Mouse (Mus musculus) kidney, adult 9 months (tissue): ENCODE results near the gene Zfp710.
A peak's percentile ranks its signal among the peaks of the same experiment; 100 is the strongest.

ENCODE experiments used
- DNase-seq: peaks from one replicate; pipeline ENCODE4 v3.0.0; 2022

Gene Zfp710

DNA sequence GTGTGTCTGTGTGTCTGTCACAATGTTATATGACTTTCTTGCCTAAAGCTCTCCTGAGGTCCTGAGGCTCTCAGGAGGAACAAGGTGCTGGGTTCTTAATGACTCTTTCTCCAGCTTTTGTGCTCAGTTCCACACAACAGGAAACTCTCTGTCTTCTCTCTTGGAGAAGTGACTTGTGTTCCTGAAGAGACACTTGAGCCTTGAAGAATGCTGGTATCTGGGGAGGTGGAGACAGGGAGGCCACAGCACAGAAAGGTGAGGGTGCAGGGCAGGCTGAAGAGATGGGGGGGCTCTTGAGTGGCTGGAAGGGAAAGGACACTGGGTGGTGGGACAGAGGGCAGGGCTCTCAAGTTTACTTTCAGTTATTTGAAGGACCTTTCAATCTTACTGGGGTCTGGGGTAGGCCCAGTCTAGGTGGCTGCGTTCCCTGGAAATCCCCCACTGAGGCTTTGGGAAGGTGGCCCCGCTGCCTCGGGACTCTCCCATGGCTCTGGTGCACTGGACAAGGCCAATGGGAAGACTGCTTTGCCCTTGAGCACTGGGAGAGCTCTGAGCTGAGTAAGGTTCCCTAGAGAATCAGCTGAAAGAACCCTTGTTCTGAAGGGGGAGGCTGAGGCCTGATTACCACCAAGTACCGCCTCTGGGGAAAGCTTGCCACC, 33.9 kb downstream of the Zfp710 start:
- DNase-seq = no peak

DNA sequence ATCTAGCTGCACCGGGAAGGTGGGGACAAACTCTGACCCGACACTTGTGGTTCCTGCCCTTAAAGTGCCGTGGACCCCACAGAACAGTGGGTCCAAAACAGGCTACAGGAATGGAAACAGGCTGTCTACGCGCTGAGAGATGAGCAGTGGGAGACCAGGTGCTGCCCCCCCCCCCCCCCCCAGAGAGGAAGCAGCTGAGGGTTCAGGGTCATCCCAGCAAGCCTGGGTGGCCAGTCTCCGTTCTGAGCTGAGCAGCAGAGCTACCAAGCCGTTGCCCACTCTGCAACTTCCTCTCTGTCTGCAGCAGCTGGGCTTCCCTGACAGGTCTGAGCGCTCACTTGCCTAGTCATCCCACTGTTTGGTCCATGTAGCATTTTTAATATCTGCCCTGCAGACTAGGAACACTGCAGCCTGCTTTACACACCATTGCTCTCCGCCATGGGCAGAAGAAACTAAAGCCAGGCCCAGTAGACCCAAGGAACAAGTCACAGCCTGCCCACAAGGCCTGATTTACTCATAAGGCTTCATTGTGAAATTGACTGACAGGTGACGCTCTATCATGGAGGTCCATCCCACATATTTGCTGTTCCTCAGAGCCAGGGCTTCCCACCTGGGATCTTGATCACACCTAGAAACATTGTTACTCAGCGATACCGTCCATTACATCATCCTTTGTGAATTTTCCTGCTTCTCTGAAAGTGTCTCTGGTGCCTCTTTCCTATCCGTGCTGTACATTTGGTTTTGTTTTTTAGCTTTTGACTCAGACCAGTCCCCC, 34.6 kb downstream of the Zfp710 start:
- DNase-seq = no peak

DNA sequence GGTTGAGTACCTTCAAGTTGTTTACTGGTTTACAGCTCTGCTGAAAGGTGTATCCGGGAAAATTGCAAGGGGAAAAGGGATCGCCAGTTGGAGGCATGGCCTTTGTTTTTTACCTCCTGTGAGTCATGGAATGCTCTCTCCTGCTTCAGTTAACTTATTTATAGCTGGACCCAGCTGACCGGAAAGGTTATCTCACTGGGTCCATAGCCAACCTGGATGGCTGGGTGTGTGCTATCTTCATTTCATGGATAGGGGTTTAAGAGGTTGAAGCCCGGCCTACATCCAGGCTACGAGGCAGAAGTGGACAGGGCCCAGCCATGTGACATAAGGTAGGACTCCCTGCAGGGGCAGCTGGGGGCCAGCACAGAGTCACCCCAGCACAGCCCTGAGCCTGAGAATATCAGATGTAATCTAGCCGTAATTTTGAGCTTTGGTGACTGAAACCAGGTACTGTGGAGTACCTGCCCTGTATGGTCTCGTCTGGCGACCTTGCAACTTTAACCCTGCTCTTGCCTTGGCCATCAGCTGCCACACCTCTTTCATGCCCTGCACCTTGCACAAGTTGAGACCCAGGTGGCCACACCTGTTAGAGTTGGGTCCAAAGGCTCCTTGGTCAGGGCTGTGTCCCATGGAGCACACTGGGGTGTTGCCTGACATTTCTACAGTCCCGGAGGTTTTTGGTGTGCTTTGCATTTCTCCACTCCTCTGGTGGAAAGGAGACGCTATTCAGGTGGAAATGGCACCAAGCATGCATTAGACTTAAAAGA, 35.6 kb downstream of the Zfp710 start:
- peak; percentile 70 for DNase-seq

GRCm38 (mm10) chr7:80062083-80062826, 37.6 kb downstream of the Zfp710 start:
- DNase-seq = no peak

DNA sequence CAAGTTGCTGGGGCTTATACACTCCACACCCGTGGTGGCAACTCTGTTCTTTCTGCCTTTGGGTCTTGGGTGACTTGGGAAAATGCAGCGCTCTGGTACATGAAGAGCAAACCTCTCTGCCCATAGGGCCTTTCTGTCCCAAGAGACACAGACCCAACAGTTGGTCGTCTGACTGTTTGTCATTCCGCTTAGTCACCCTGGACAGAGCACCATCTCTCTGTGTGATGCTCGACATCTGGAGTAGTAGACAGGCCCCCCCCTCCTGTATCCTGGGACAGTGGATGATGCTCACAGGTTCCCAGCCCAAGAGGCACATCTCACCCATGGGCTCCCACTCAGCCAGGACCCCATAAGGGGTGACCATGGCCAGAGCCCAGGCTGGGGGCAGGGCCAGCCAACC, 38.6 kb downstream of the Zfp710 start:
- no peak for DNase-seq

GRCm38 (mm10) chr7:80063902-80064736, 39.5 kb downstream of the Zfp710 start:
- DNase-seq = no peak

GRCm38 (mm10) chr7:80065250-80065649, 40.6 kb downstream of the Zfp710 start:
- no peak for DNase-seq

GRCm38 (mm10) chr7:80066675-80067455, 42.3 kb downstream of the Zfp710 start:
- no peak for DNase-seq

DNA sequence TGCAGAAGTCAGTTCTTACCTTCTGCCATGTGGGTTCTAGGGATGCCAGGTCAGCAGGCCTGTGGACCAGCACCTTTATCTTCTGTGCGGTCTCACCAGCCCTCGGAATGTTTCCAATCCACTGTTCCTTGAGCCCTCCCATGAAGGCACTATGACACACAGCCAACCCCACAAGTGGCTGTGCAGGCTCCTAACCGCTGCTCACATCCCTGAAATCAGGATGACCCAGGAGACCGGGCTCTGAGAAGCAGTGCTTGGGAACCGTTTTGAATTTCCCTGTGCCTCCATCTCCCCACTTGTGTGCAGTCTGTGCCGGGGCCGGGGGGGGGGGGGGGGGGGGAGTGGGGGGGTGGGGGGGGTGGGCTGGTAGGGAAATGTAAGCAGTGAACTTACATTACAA, 43.7 kb downstream of the Zfp710 start:
- no peak for DNase-seq

DNA sequence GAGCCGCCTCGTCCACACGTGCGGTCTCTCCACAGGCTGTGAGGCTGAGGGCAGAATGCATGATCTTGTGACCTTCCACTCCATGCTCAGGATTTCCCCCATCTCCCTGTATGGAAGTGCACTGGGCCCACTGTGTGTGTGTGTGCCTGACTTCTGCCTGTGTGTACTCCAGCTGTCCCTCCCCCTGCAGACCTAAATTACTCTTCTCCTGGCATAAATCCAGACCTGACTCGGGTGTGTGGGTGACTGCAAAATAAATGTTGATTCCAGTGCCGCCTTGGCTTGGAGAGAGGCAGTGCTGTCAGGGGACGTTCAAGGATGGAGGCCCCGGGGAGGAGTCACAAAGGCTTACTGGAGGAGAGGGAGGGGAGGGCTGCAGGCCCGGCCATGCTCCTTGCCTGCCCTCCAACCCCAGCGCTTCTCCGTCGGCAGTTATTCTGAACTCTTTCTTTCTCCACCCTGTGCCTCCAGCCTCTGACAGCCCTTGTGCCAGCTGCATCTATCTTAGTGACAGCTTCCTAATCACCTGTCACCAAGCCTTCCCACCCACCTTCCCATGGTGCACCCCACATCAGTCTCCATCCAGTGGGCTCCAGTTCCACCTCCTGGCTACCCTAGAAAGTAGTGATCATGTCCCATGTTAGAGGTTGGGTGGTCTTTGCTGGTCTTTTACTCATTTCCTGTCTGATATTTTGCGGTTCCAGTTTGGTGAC, 45.2 kb downstream of the Zfp710 start:
- peak; percentile 71 for DNase-seq

DNA sequence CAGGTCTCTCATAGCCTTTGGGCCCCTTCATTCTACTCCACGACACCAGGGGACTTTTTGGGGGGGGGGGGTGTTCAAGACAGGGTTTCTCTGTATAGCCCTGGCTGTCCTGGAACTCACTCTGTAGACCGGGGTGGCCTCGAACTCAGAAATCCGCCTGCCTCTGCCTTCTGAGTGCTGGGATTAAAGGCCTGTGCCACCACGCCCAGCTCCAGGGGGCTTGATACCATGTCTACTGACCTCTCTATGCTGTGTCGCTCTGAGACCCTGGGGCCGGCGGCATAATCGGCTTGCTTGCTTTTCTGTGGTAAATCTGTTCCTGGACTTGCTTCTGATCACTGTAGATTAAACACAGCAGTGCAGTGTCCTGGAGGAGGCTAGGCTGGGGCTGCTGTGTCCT, 46.6 kb downstream of the Zfp710 start:
- DNase-seq = no peak

DNA sequence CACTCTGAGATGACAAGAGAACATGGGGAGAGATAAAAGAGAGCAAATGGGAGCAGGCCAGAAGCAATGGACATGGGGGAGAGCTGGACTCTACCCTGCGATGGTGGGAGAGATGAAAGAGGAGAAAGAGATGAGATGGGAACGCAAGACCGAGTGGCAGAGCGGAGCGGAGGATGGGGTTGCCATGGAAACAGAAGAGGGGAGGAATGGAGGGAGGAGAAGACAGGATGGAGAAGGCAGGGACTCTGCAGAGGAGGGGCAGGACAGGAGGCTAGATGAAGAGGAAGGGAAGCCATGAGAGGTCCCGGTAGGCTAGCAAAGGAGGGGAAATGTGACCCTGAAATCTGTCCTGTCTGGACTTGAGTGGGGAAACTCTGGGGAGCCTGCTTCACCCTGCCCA, 47.7 kb downstream of the Zfp710 start:
- DNase-seq = no peak

DNA sequence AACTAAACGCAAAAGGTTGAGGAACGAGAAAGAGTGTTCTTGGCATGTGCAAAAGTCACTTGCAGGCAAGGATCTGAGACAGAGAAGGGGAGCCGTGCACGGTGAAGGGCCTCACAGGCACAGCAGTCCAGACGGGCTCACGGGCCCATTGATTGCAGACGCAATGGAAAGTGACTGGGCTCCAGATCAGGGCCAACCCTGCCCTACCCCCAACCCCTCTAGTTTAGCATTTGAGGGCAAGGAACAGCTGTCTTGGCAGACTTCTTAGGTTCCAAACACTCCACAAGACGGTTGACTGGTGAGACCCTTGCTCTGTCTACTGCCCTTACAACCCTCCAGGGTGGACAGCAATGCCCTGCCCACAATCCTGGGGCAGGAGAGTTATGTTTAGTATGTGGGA, 48.9 kb downstream of the Zfp710 start:
- DNase-seq = peak; percentile 84

- DNase-seq = peak; percentile 83
Measured at GRCm38 (mm10) chr7:80074921-80075441, 50.4 kb downstream of the Zfp710 start.

DNA sequence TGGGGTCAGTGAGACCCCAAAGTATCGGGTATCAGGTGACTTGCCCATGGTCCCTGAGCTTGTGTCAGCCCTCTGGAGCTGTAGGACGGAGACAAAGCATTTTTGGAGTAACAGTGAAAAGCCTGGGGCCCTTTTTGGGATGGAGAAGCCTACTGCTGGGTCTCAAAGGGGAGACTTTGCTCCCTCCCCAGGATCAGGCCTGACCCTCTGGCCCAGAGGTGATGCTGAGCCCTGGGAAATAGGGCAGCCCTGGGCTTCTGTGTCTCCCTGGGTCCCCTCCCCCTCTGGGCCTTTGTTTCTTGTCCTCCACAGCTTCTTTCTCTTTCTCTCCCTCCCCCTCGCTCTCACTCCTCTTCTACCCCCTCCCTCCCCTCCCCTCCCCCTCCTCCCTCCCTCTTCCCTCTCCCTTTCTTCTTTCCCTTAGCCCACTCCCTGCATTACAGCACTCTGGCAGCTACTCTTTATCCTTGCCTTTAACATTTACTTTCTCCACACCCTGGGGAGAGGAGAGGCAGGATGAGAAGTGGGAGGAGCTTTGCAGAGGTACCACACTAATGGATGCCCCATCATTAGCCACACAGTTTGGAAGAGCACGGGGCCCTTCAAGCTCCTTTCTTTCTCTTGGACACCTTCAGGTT, 51.5 kb downstream of the Zfp710 start:
- no peak for DNase-seq

DNA sequence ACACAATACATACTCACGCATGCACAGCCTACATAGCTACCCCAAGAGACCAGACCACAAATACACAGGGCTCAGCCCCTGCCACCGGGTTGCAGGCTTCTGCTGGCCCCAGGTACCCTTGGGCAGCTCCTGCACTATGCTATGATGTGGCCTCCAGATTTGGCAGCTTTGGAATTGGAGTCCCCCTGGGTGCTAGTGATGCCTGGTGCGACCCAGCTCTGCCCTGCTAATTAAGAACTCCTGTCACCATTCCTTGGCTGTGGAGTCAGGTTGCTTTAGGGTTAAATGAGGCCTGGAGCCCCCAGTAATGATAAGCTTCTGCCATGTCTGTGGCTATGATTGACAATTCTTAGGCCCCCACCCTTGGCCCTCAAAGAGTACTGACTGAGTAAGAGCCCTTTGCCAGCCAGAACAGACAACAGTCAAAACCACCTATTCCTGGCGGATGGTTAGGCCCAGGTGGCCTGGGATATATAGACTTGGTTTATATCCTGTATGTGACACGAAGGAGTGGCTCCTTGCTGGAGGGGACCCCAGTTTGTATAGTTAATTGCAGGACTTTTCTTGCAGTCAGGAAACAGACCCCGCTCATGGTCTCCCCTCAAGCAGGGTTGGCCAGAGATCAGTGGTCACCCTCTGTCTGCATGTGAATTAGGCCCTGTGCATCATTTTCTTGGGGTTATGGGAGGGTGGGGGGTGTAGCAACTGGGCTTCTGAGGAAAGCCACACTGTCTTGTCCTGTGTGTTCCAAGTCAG, 52.5 kb downstream of the Zfp710 start:
- no peak for DNase-seq

GRCm38 (mm10) chr7:80077801-80078200, 53.2 kb downstream of the Zfp710 start:
- peak; percentile 69 for DNase-seq

DNA sequence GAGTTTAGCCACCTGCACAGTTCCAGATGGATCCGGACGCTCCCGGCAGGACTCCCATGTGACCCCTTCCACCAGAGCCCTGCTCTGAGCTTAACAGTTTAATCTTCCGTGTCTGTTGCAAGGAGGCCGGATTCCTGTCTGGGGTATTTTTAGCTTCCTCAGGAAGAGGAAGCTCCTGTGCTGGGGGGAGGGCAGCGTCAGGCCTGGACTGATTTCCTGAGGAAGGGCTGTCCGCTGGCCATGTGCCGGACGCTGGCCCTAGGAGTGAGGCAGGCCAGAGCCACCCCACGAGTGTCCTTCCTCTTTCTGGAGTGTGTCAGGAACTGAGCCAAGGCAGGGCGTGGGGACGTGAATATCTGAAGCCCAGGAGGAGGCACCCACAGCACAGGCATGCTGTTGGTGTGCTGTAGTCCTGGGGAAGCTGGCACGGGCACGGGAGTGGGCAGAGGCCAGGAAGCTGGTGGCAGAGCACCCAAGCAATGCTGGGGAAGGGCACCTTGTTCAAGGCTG, 54.2 kb downstream of the Zfp710 start:
- peak; percentile 95 for DNase-seq
